Mouse (Mus musculus) liver, postnatal 0 days (tissue): ENCODE measurements around the gene Ubash3b.

ENCODE experiments used
- CTCF ChIP-seq: sonication (generic); IDR thresholded peaks from 2 replicates; pipeline ENCODE4 v1.5.1; 2016; ENCODE audit warnings: antibody characterized with exemption, low read depth
- EP300 ChIP-seq: IDR thresholded peaks from 2 replicates; pipeline ENCODE4 v1.6.1; 2016; ENCODE audit warnings: antibody characterized with exemption, low read depth, mild to moderate bottlenecking

DNA sequence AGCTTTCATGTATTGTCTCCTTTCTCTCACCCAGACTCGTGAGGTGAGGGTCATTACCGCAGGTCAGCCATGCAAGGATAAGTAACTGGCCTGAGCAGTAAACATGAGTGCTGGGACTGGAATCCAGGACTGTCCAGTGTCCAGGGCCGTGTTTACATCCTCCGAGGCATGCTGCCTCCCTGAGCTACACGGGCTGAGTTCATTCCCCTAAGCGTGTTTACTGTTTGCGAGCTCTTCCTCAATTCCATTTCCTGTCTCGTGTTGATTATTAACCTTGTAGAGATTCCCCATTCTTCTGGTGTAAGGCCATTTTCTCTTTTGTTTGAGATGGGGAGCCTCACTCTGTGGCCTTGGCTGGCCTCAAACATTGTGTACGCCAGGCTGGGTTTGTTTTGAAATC, 23.8 kb upstream of the Ubash3b start:
- TF ChIP-seq CTCF (no peak), EP300 (peak; percentile 9; the same call in 1 of the 2 replicates)
